8 mouse cellular contexts compared by ENCODE assay signal in genomic region chr17:31344172-31344801, GRCm38 (mm10). TPM values are rescaled to one million over a fixed set of nuclear protein-coding genes. Genes with fewer than 3 reads are reported as not detected.
DNase-seq lines count a peak whose midpoint lies in the region; ATAC-seq and TF ChIP-seq lines count a peak whose summit lies in the region.

No protein-coding gene starts in this region.

- intact Hi-C loops in heart, postnatal 10 days (cut with DNase I) = loop anchor here (1.0 kb wide), 1 partner anchor 90 kb away; no protein-coding TSS in a partner anchor

- no peaks in the 10 kb centered on the region for H3K36me3 ChIP-seq in heart, embryonic 12.5 days
- no peaks in the 10 kb centered on the region for H3K36me3 ChIP-seq in testis, adult 2 months (ENCODE audit: control insufficient read depth, insufficient read depth, low read length)

- no peak overlapping the region for H3K27ac ChIP-seq in heart, embryonic 12.5 days (ENCODE audit: poor library complexity, severe bottlenecking)
- no peak overlapping the region for H3K27ac ChIP-seq in testis, adult 2 months (ENCODE audit: control insufficient read depth, insufficient read depth, low read depth, low read length)

- H3K4me3 ChIP-seq in heart, embryonic 12.5 days = no peak overlapping the region
- H3K4me3 ChIP-seq in testis, adult 2 months (ENCODE audit: control insufficient read depth, low read depth, low read length) = no peak overlapping the region

- peak; percentile 71; the same call in 1 of the 2 replicates for TF ChIP-seq CTCF in testis, adult 2 months (IDR thresholded peaks at IDR 0.05; ENCODE audit: control insufficient read depth, insufficient read depth, insufficient replicate concordance, low read depth, low read length)

- DNase-seq in heart, adult 18-20 months = peak; percentile 59 to 89
- peak; percentile 74 for DNase-seq in adrenal gland, adult 2 months
- peak; percentile 80 for DNase-seq in embryo, embryonic 10 days (ENCODE audit: low spot score)
- peak; percentile 73 to 86 for DNase-seq in heart, postnatal 10 days
- DNase-seq in left cerebral cortex, adult 18-20 months (ENCODE audit: low spot score in 2 of 2) = peak; percentile 72 to 81
- DNase-seq in monocyte, adult 2 months (ENCODE audit: low read depth in 1 of 2, low spot score in 2 of 2) = peak; percentile 9 to 54

- ATAC-seq in heart, embryonic 12.5 days (ENCODE audit: insufficient number of reproducible peaks, low FRiP score) = no peak; the same call in 1 of the 2 replicates

- H3K4me2 ChIP-seq in heart, embryonic 12.5 days = no peak overlapping the region

- TF ChIP-seq POLR2A in testis, adult 2 months (IDR thresholded peaks at IDR 0.05; ENCODE audit: control insufficient read depth, low read depth, low read length) = no peak

- H3K9ac ChIP-seq in heart, embryonic 12.5 days = no peak overlapping the region

- no peaks in the 10 kb centered on the region for H3K27me3 ChIP-seq in heart, embryonic 12.5 days (replicated peaks)
- no peaks in the 10 kb centered on the region for H3K27me3 ChIP-seq in testis, adult 2 months (ENCODE audit: control insufficient read depth, insufficient read depth, low read length)

- H3K9me3 ChIP-seq in heart, embryonic 12.5 days (replicated peaks) = no peaks in the 10 kb centered on the region

- H3K4me1 ChIP-seq in heart, embryonic 12.5 days (replicated peaks) = 0 out of 2 replicates have a peak, but pooled peaks cover 7% of the 10 kb centered on the region
- H3K4me1 ChIP-seq in testis, adult 2 months (ENCODE audit: control insufficient read depth, insufficient read depth, low read length) = no peaks in the 10 kb centered on the region

- WGBS in heart, embryonic 12.5 days = 41% methylated on average over 5 of the region's 5 CpGs

RNA-seq across cellular contexts. Expression of gene Pde9a, which starts 41.7 kb away (rescaled TPM):
- 1 to 10 TPM; 3.4 to 3.8 TPM for total RNA-seq in heart, adult 18-20 months (2021)
- 5.5 and 5.6 TPM in 2 replicates for polyA plus RNA-seq in heart, embryonic 12.5 days (2016; fragmentation: Nextera tagmentation; extraction: Ambion mirVana)
- 1 to 10 TPM; 2.5 to 3.4 TPM for total RNA-seq in adrenal gland, adult 2 months (2021)
- polyA plus RNA-seq in adrenal gland, adult 2 months (2012; rRNA removed) = 1.9 and 3.1 TPM in 2 replicates
- total RNA-seq in heart, postnatal 10 days (2021) = 1 to 10 TPM; 6.8 to 9.2 TPM
- 10 to 100 TPM; 21.2 to 22.4 TPM for total RNA-seq in left cerebral cortex, adult 18-20 months (2021)
- polyA plus RNA-seq in testis, adult 2 months (2012; rRNA removed) = 3.8 and 6.4 TPM in 2 replicates

RNA-seq across cellular contexts. Expression of gene Slc37a1, which starts 57.7 kb away (rescaled TPM):
- total RNA-seq in heart, adult 18-20 months (2021) = 10 to 100 TPM in 1 of 2 experiments, 1 to 10 TPM in 1; 7.5 to 10.3 TPM
- 5.5 TPM in 2 replicates for polyA plus RNA-seq in heart, embryonic 12.5 days (2016; fragmentation: Nextera tagmentation; extraction: Ambion mirVana)
- total RNA-seq in adrenal gland, adult 2 months (2021) = 10 to 100 TPM in 1 of 2 experiments, 1 to 10 TPM in 1; 5.7 to 13.4 TPM
- 13.1 and 15.1 TPM in 2 replicates for polyA plus RNA-seq in adrenal gland, adult 2 months (2012; rRNA removed)
- 10 to 100 TPM; 10.6 TPM for total RNA-seq in heart, postnatal 10 days (2021)
- 10 to 100 TPM; 10.2 to 10.7 TPM for total RNA-seq in left cerebral cortex, adult 18-20 months (2021)
- 7.2 and 7.7 TPM in 2 replicates for polyA plus RNA-seq in testis, adult 2 months (2012; rRNA removed)
